Mouse (Mus musculus) liver, embryonic 16.5 days (tissue): ENCODE measurements around the gene Klhl32. TPM values are rescaled to one million over a fixed set of nuclear protein-coding genes. Genes with fewer than 3 reads are reported as not detected.

Source experiments
- ATAC-seq: fragments of 200-750 bp; cut with Nextera tagmentation; 2 replicates; pipeline ENCODE4 v1.8.0; 2017; ENCODE audit warnings: low read depth, mild to moderate bottlenecking, moderate number of reproducible peaks, moderate library complexity
- H3K27ac ChIP-seq: fragments of 300-500 bp; sonication (generic); 2 replicates; pipeline ENCODE4 v1.5.1; 2014; ENCODE audit warnings: mild to moderate bottlenecking, low read length
- H3K27me3 ChIP-seq: fragments of 300-500 bp; sonication (generic); 2 replicates; pipeline ENCODE4 v1.6.1; 2014; ENCODE audit warnings: low read depth, low read length, mixed read lengths; ENCODE audit not compliant: control insufficient read depth, insufficient read depth
- H3K36me3 ChIP-seq: fragments of 300-500 bp; sonication (generic); 2 replicates; pipeline ENCODE4 v1.6.1; 2014; ENCODE audit warnings: mild to moderate bottlenecking; ENCODE audit not compliant: control insufficient read depth, insufficient read depth
- H3K4me1 ChIP-seq: fragments of 300-500 bp; sonication (generic); 2 replicates; pipeline ENCODE4 v1.6.1; 2014; ENCODE audit warnings: low read depth, low read length, mixed read lengths; ENCODE audit not compliant: control insufficient read depth
- H3K4me2 ChIP-seq: fragments of 300-500 bp; sonication (generic); 2 replicates; pipeline ENCODE4 v1.6.1; 2014; ENCODE audit warnings: low read depth, low read length, mixed read lengths
- H3K4me3 ChIP-seq: fragments of 300-500 bp; sonication (generic); 2 replicates; pipeline ENCODE4 v1.5.1; 2014; ENCODE audit warnings: low read depth, mild to moderate bottlenecking, low read length
- H3K9ac ChIP-seq: fragments of 300-500 bp; sonication (generic); 2 replicates; pipeline ENCODE4 v1.6.1; 2014; ENCODE audit warnings: low read depth, low read length
- H3K9me3 ChIP-seq: fragments of 300-500 bp; sonication (generic); replicated peaks from 2 replicates; pipeline ENCODE4 v1.6.1; 2016; ENCODE audit warnings: low read length; ENCODE audit not compliant: control insufficient read depth
- WGBS: fragments of 180-500 bp; shearing (Covaris S2); extraction: QIAGEN DNeasy Blood & Tissue Kit; methylation state at CpG from one replicate; pipeline ENCODE4 v1.1.7; 2014; ENCODE audit not compliant: insufficient replicate concordance; 5-methylcytosine and 5-hydroxymethylcytosine counted together
- polyA plus RNA-seq: library from polyadenylated mRNA; unstranded; fragments of >200 nt; fragmentation: Nextera tagmentation; extraction: Ambion mirVana; gene quantifications from 2 replicates; pipeline ENCODE4 v1.2.1, GENCODE M21; 2015

Gene Klhl32
- polyA plus RNA-seq, 1 experiment from 2014 or later: 0.19 TPM

DNA sequence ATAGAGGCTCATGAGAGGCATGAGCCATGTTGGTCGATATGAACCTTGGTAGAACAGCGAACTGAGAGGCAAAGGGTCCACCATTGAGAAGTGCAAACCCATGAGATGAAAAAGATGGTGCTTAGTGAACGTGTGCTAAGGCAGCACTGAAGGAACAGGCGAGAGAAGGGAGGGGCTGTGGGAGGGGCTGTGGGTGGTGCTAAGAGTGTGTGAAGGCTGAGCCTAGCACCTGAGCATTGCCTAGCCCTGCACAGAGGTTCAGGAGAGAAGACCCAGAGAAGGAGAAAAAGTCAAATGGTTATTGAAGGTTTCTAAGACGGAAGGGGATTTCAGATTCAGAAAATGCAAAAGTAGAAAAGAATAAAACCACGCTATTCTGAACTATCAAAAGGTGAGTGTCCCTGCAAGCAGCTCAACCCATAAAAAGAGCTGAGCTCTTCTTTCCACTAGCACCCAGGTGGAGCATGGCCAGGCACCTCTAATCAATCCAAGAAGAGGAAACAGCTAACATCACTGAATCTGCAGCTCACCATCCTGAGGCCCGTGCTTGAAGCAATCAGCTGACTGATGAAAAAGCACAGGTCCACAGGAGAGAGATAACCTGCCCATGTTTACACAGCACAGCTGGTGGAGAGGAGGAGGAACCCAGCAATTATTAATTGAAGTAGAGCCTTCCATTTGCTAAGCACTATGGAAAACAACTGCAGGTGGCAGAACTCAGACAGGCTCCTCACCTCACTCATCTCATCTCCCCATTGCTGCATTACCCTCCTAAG, 65.0 kb downstream of the Klhl32 start:
- Histone ChIP-seq H3K9me3 (no peaks in the 10 kb centered on the region), H3K4me3 (no peak overlapping the region), H3K4me1 (no peaks in the 10 kb centered on the region), H3K36me3 (no peaks in the 10 kb centered on the region), H3K9ac (no peak overlapping the region), H3K27me3 (no peaks in the 10 kb centered on the region), H3K4me2 (no peak overlapping the region), H3K27ac (no peak overlapping the region)
- no peak for ATAC-seq
- WGBS: 36% methylated on average over 7 of the region's 7 CpGs

DNA sequence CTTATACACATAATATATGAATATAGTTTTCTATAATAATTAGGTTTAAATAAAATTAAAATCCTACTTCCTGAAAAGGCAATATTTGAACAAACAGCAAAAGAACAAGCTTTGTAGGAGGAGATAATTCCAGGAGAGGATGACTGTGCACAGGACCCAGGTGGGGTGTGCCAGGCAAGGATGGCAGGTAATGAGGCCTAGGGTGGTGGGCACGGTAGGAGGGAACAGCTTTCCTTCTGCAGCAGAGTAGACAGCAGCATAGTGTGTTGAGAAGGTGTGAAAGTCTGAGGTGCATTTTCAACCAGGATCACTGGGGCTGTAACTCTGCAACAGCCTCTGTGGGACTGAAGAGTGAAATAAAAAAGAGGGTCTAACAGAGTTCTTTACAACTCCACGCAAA, 85.0 kb downstream of the Klhl32 start:
- Histone ChIP-seq H3K4me3 (no peak overlapping the region), H3K27me3 (no peaks in the 10 kb centered on the region), H3K36me3 (no peaks in the 10 kb centered on the region), H3K9ac (no peak overlapping the region), H3K4me2 (no peak overlapping the region), H3K27ac (no peak overlapping the region), H3K4me1 (no peaks in the 10 kb centered on the region), H3K9me3 (no peaks in the 10 kb centered on the region)
- no peak for ATAC-seq
- WGBS: 51% methylated on average over 2 of the region's 2 CpGs

DNA sequence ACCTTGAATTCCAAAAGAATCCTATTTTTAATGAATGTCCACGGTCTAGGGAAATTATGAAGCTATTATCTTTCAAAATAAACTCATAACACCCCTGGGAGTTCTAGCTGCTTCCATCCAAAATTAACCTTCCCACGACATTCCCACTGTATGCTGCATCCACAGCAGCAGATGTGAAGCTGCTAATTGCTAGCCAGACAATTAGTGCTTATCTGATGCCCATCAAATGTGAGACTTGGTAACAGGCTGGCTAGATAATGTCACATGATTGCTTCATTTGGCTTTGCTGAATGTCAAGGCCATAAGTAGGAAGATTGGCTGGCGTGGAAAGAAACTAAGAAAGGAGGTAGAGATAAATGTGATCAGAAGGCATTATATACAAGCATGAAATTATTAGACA, 85.5 kb downstream of the Klhl32 start:
- WGBS: 38% methylated on average over 3 of the region's 3 CpGs
- Histone ChIP-seq H3K4me3 (no peak overlapping the region), H3K9me3 (no peaks in the 10 kb centered on the region)

DNA sequence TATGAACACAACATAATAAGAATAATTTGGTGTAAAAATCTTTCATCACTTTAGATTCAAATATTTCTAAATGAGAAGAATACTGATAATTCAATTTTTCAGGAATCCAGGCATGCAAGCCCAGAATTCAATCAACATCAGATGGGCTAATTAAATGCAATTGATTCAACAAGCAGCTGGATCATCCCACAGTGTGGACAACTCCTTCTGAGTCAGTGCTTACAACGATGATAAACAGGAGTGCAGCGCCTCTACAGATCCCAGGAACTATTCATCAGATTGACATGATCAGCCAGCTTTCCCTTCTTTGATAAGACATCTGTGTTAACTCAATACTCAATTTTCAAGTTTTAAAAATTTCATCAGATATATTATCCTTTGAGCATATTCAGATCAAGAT, 86.4 kb downstream of the Klhl32 start:
- H3K4me1 ChIP-seq: no peaks in the 10 kb centered on the region
- no peak overlapping the region for H3K27ac ChIP-seq
- ATAC-seq: no peak
- no peak overlapping the region for H3K9ac ChIP-seq
- no peaks in the 10 kb centered on the region for H3K27me3 ChIP-seq
- WGBS: 61% methylated on average over 2 of the region's 2 CpGs
- no peak overlapping the region for H3K4me3 ChIP-seq
- no peak overlapping the region for H3K4me2 ChIP-seq
- H3K36me3 ChIP-seq: no peaks in the 10 kb centered on the region
- H3K9me3 ChIP-seq: no peaks in the 10 kb centered on the region

More for the DNA sequence above, 85.5 kb downstream of the Klhl32 start:
- no peak overlapping the region for H3K27ac ChIP-seq
- no peaks in the 10 kb centered on the region for H3K4me1 ChIP-seq
- no peaks in the 10 kb centered on the region for H3K27me3 ChIP-seq
- no peak overlapping the region for H3K9ac ChIP-seq
- H3K36me3 ChIP-seq: no peaks in the 10 kb centered on the region
- ATAC-seq: no peak
- H3K4me2 ChIP-seq: no peak overlapping the region

DNA sequence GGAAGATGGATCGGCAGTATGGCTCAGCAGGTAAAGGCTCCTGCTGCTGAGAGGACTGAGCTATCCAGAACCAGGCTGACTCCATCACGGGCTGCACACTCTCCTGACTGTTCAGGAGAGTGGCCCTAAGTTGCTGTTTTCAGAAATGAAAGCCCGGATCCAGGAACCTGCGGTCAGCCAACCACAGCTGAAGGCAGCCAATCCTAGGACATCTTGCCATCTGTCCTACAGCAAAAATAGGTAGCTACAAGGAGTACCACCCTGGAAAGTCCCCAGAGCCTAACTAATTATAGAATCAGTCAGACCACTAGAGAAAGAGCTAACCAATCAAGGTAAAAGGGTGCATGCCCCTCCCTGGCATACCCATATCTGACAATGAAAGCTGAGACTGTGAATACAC, 87.5 kb downstream of the Klhl32 start:
- no peaks in the 10 kb centered on the region for H3K36me3 ChIP-seq
- H3K27me3 ChIP-seq: no peaks in the 10 kb centered on the region
- H3K9ac ChIP-seq: no peak overlapping the region
- WGBS: 56% methylated on average over 4 of the region's 4 CpGs
- no peaks in the 10 kb centered on the region for H3K4me1 ChIP-seq
- no peak overlapping the region for H3K4me3 ChIP-seq
- H3K9me3 ChIP-seq: no peaks in the 10 kb centered on the region
- no peak overlapping the region for H3K4me2 ChIP-seq
- ATAC-seq: no peak
- no peak overlapping the region for H3K27ac ChIP-seq

DNA sequence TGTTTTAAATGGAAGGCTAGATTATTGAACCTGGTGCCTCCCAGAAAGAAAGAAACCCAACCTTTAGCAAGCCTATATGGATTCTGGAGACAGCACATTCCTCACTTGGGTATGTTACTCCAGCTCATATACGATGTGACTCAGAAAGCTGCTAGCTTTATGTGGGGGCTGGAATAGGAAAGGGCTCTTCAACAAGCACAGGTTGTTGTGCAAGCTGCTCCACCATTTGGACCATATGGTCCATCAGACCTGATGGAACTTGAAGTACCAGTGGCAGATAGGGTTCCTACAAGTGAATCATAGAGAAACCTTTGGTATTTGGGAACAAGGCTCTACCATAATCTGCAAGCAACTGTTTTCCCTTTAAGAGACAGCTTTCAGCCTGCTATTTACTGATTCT, 92.0 kb downstream of the Klhl32 start:
- H3K36me3 ChIP-seq: no peaks in the 10 kb centered on the region
- H3K9me3 ChIP-seq: no peaks in the 10 kb centered on the region
- no peaks in the 10 kb centered on the region for H3K4me1 ChIP-seq
- 59% methylated on average over 1 of the region's 1 CpGs for WGBS
- no peak overlapping the region for H3K9ac ChIP-seq
- H3K27ac ChIP-seq: no peak overlapping the region
- ATAC-seq: no peak
- no peak overlapping the region for H3K4me2 ChIP-seq
- H3K4me3 ChIP-seq: no peak overlapping the region
- H3K27me3 ChIP-seq: no peaks in the 10 kb centered on the region

DNA sequence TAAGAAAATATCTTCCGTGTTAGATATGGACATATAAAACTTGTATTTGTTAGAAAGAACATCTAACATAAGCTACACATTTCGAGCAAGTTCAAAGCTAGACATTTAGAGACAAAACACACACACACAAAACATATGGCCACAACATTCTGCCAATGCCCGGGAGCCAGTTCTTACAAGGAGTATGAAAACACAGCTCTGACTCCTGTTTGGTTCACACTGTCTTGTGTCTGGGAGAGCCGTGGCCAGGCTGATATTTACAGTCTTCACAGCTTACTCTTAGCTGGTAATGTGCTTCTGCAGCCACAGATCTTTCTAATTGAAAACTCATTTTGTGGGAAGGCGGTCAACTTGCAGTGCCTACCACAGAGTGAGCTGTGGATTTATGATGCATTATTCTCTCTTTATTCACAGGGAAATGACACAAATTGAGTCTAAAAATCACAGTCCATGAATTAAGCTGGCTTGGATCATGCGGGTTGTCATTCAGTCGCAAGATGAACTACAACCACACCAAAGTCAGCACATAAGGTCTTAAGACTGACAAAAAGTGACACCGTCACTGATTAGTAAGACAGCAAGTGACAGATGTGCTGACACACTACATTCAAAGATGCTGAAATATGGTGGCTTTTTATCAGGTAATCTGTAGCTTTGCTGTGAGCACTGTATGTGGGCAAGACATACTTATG, 98.3 kb downstream of the Klhl32 start:
- 58% methylated on average over 8 of the region's 8 CpGs for WGBS
- Histone ChIP-seq H3K27ac (no peak overlapping the region), H3K4me3 (no peak overlapping the region), H3K4me2 (no peak overlapping the region), H3K36me3 (no peaks in the 10 kb centered on the region), H3K9ac (no peak overlapping the region), H3K9me3 (no peaks in the 10 kb centered on the region), H3K4me1 (no peaks in the 10 kb centered on the region), H3K27me3 (no peaks in the 10 kb centered on the region)
- ATAC-seq: no peak

DNA sequence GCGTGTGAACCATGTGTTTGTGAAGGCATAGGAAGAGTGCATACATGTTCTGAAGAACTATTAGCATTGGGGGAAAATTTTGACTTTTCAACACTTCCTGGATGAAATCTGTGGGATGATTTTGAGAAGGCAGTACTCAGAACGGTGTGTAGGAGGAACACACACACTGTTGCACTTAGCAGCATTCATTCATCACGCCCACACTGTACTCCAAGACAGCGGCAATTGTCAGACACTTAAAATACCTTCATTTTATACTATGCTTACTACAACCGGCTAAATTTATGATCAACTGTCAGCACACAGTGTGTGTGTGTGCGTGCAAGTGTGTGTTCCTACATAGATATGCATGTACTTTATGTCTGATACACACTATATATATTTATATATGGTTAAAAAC, 113.8 kb downstream of the Klhl32 start:
- WGBS: 61% methylated on average over 6 of the region's 6 CpGs
- Histone ChIP-seq H3K27me3 (no peaks in the 10 kb centered on the region), H3K27ac (no peak overlapping the region), H3K4me1 (no peaks in the 10 kb centered on the region), H3K4me3 (no peak overlapping the region), H3K36me3 (no peaks in the 10 kb centered on the region), H3K9me3 (no peaks in the 10 kb centered on the region), H3K9ac (no peak overlapping the region), H3K4me2 (no peak overlapping the region)
- ATAC-seq: no peak

DNA sequence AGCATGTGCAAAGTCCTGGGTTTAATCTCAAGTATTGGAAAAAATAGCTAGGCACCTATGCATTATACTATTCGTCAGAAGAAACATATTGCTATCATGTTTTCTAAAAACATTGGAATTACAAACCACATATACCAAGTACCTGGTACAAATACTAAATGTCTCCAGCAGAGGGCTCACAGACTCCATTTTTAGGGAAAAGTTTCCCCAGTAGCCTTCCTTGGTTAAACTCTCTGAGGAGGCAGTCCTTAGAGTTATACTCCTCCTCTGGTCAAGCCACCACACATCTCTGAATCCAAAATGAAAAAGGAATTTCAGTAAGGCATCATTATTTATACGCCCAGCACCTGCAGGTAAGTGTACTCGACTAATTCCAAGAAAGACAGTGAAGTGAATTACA, 130.1 kb downstream of the Klhl32 start:
- no peak for ATAC-seq
- Histone ChIP-seq H3K4me3 (no peak overlapping the region), H3K27ac (no peak overlapping the region), H3K9me3 (no peaks in the 10 kb centered on the region), H3K4me1 (no peaks in the 10 kb centered on the region), H3K4me2 (no peak overlapping the region), H3K9ac (no peak overlapping the region), H3K36me3 (no peaks in the 10 kb centered on the region), H3K27me3 (no peaks in the 10 kb centered on the region)
- 25% methylated on average over 3 of the region's 3 CpGs for WGBS
